In the genomic region with DNA sequence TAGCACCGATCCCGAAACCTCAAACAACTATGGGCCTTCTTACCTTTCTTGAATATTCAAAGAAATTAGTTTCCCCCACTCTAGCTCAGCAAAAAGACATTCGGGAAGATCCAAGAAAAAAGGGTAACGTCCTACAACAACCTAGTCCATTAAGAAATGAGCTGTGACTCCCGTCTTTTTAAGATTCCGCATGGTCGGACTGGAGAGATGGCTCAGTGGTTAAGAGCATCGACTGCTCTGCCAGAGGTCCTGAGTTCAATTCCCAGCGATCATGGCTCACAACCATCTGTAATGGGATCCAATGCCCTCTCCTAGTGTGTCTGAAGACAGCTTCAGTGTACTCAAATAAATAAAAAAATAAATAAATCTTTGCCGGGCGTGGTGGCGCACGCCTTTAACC, we compare ENCODE assay signal across 8 mouse cellular contexts. TPM values are rescaled to one million over a fixed set of nuclear protein-coding genes. Genes with fewer than 3 reads are reported as not detected.
A peak's percentile ranks its signal among the peaks of the same experiment; 100 is the strongest.
DNase-seq lines count a peak whose midpoint lies in the region; ATAC-seq lines count a peak whose summit lies in the region.

No protein-coding gene starts in this region.

- WGBS in neural tube, embryonic 11.5 days, result 46% methylated on average over 13 of the region's 13 CpGs
- 51% methylated on average over 13 of the region's 13 CpGs for WGBS in forebrain, embryonic 10.5 days
- 44% methylated on average over 13 of the region's 13 CpGs for WGBS in limb, embryonic 13.5 days
- WGBS in stomach, embryonic 14.5 days, result 41% methylated on average over 13 of the region's 13 CpGs

- H3K4me1 ChIP-seq in neural tube, embryonic 11.5 days (ENCODE audit: control insufficient read depth, insufficient read depth, low read length), result peaks cover 5% of the 10 kb centered on the region
- peaks cover 38% of the 10 kb centered on the region for H3K4me1 ChIP-seq in forebrain, embryonic 10.5 days
- peaks cover 34% of the 10 kb centered on the region for H3K4me1 ChIP-seq in limb, embryonic 13.5 days
- H3K4me1 ChIP-seq in stomach, embryonic 14.5 days (ENCODE audit: control insufficient read depth, insufficient read depth, low read length), result peaks cover 13% of the 10 kb centered on the region; the same call in 1 of the 2 replicates

- no peak for DNase-seq in neural tube, embryonic 11.5 days (ENCODE audit: low spot score)
- DNase-seq in neural tube, embryonic 10.5 days (ENCODE audit: extremely low spot score, low spot score), result no peak
- DNase-seq in forebrain, embryonic 10.5 days (ENCODE audit: extremely low spot score, low spot score), result no peak
- DNase-seq in left cerebral cortex, adult 11 months (ENCODE audit: low spot score), result no peak
- no peak for DNase-seq in adrenal gland, adult (ENCODE audit: inconsistent age in 2 of 2, low spot score in 1 of 2)
- DNase-seq in spleen, adult 18-20 months, result no peak

- H3K9ac ChIP-seq in neural tube, embryonic 11.5 days (ENCODE audit: low read length), result peak overlapping the region; percentile 62
- peak overlapping the region; percentile 77 for H3K9ac ChIP-seq in limb, embryonic 13.5 days
- H3K9ac ChIP-seq in stomach, embryonic 14.5 days (replicated peaks; ENCODE audit: low read depth, low read length), result peak overlapping the region; percentile 61

- H3K36me3 ChIP-seq in neural tube, embryonic 11.5 days (ENCODE audit: control insufficient read depth, insufficient read depth, low read length), result no peaks in the 10 kb centered on the region
- H3K36me3 ChIP-seq in forebrain, embryonic 10.5 days (replicated peaks), result peaks cover 27% of the 10 kb centered on the region
- H3K36me3 ChIP-seq in limb, embryonic 13.5 days, result peaks cover 19% of the 10 kb centered on the region
- peaks cover 17% of the 10 kb centered on the region; the same call in 1 of the 2 replicates for H3K36me3 ChIP-seq in stomach, embryonic 14.5 days (ENCODE audit: control insufficient read depth, insufficient read depth, low read length)

- no peaks in the 10 kb centered on the region for H3K27me3 ChIP-seq in neural tube, embryonic 11.5 days (ENCODE audit: control insufficient read depth, insufficient read depth, low read length)
- H3K27me3 ChIP-seq in forebrain, embryonic 10.5 days (ENCODE audit: poor library complexity, severe bottlenecking), result no peaks in the 10 kb centered on the region; the same call in none of the 2 replicates
- peaks cover 16% of the 10 kb centered on the region for H3K27me3 ChIP-seq in limb, embryonic 13.5 days
- no peaks in the 10 kb centered on the region for H3K27me3 ChIP-seq in stomach, embryonic 14.5 days (ENCODE audit: control insufficient read depth, insufficient read depth, low read length)

- no peaks in the 10 kb centered on the region for H3K9me3 ChIP-seq in neural tube, embryonic 11.5 days (ENCODE audit: control insufficient read depth, low read length)
- no peaks in the 10 kb centered on the region for H3K9me3 ChIP-seq in forebrain, embryonic 10.5 days
- no peaks in the 10 kb centered on the region for H3K9me3 ChIP-seq in limb, embryonic 13.5 days
- no peaks in the 10 kb centered on the region for H3K9me3 ChIP-seq in stomach, embryonic 14.5 days (ENCODE audit: control insufficient read depth, low read depth, low read length)

- H3K4me2 ChIP-seq in neural tube, embryonic 11.5 days (ENCODE audit: low read depth), result peak overlapping the region; percentile 57
- peak overlapping the region; percentile 93 for H3K4me2 ChIP-seq in limb, embryonic 13.5 days (replicated peaks)
- H3K4me2 ChIP-seq in stomach, embryonic 14.5 days (replicated peaks; ENCODE audit: low read depth, low read length), result peak overlapping the region; percentile 67

- ATAC-seq in neural tube, embryonic 11.5 days (ENCODE audit: insufficient read depth, low FRiP score, low TSS enrichment), result peak; percentile 0; the same call in 1 of the 2 replicates
- ATAC-seq in limb, embryonic 13.5 days (ENCODE audit: low FRiP score, low read depth), result no peak
- no peak; the same call in 1 of the 2 replicates for ATAC-seq in stomach, embryonic 14.5 days (ENCODE audit: insufficient number of reproducible peaks, insufficient read depth, low FRiP score, low read depth)

- peak overlapping the region; percentile 84 for H3K27ac ChIP-seq in neural tube, embryonic 11.5 days (ENCODE audit: low read depth, low read length)
- H3K27ac ChIP-seq in forebrain, embryonic 10.5 days, result peak overlapping the region; percentile 99
- H3K27ac ChIP-seq in limb, embryonic 13.5 days, result peak overlapping the region; percentile 98; the same call in 1 of the 2 replicates
- peak overlapping the region; percentile 75; the same call in 1 of the 2 replicates for H3K27ac ChIP-seq in stomach, embryonic 14.5 days (ENCODE audit: low read length)

- H3K4me3 ChIP-seq in neural tube, embryonic 11.5 days (ENCODE audit: low read depth, low read length), result peak overlapping the region; percentile 90
- peak overlapping the region; percentile 92 for H3K4me3 ChIP-seq in forebrain, embryonic 10.5 days
- peak overlapping the region; percentile 74 for H3K4me3 ChIP-seq in limb, embryonic 13.5 days
- peak overlapping the region; percentile 70 for H3K4me3 ChIP-seq in stomach, embryonic 14.5 days (ENCODE audit: low read depth, low read length)

RNA-seq across cellular contexts. Expression of a gene that starts 0.9 kb away (rescaled TPM):
- polyA plus RNA-seq in neural tube, embryonic 11.5 days (2014; fragmentation: Nextera tagmentation; extraction: Ambion mirVana), result 9.7 and 10.2 TPM in 2 replicates
- 8.2 and 12.1 TPM in 2 replicates for polyA plus RNA-seq in forebrain, embryonic 10.5 days (2016; fragmentation: Nextera tagmentation; extraction: Ambion mirVana)
- polyA plus RNA-seq in limb, embryonic 13.5 days (2015; fragmentation: Nextera tagmentation; extraction: Ambion mirVana), result 20.6 and 21.2 TPM in 2 replicates
- 15.1 and 15.7 TPM in 2 replicates for polyA plus RNA-seq in stomach, embryonic 14.5 days (2014; fragmentation: Nextera tagmentation; extraction: Ambion mirVana)

RNA-seq across cellular contexts. Expression of a gene that starts 11.6 kb away (rescaled TPM):
- polyA plus RNA-seq in neural tube, embryonic 11.5 days (2014; fragmentation: Nextera tagmentation; extraction: Ambion mirVana), result 1.7 and 2.6 TPM in 2 replicates
- polyA plus RNA-seq in forebrain, embryonic 10.5 days (2016; fragmentation: Nextera tagmentation; extraction: Ambion mirVana), result 1.4 and 1.7 TPM in 2 replicates
- polyA plus RNA-seq in limb, embryonic 13.5 days (2015; fragmentation: Nextera tagmentation; extraction: Ambion mirVana), result 15.7 and 19.0 TPM in 2 replicates
- polyA plus RNA-seq in stomach, embryonic 14.5 days (2014; fragmentation: Nextera tagmentation; extraction: Ambion mirVana), result 4.4 and 6.0 TPM in 2 replicates

RNA-seq across cellular contexts. Expression of a gene that starts 31.5 kb away (rescaled TPM):
- polyA plus RNA-seq in neural tube, embryonic 11.5 days (2014; fragmentation: Nextera tagmentation; extraction: Ambion mirVana), result 130 and 132 TPM in 2 replicates
- 117 and 121 TPM in 2 replicates for polyA plus RNA-seq in forebrain, embryonic 10.5 days (2016; fragmentation: Nextera tagmentation; extraction: Ambion mirVana)
- polyA plus RNA-seq in limb, embryonic 13.5 days (2015; fragmentation: Nextera tagmentation; extraction: Ambion mirVana), result 183 and 190 TPM in 2 replicates
- polyA plus RNA-seq in stomach, embryonic 14.5 days (2014; fragmentation: Nextera tagmentation; extraction: Ambion mirVana), result 118 and 119 TPM in 2 replicates

RNA-seq across cellular contexts. Expression of a gene that starts 41.4 kb away (rescaled TPM):
- polyA plus RNA-seq in neural tube, embryonic 11.5 days (2014; fragmentation: Nextera tagmentation; extraction: Ambion mirVana), result 10.9 and 11.7 TPM in 2 replicates
- polyA plus RNA-seq in forebrain, embryonic 10.5 days (2016; fragmentation: Nextera tagmentation; extraction: Ambion mirVana), result 12.8 and 12.9 TPM in 2 replicates
- polyA plus RNA-seq in limb, embryonic 13.5 days (2015; fragmentation: Nextera tagmentation; extraction: Ambion mirVana), result 16.5 and 19.2 TPM in 2 replicates
- 15.8 and 18.6 TPM in 2 replicates for polyA plus RNA-seq in stomach, embryonic 14.5 days (2014; fragmentation: Nextera tagmentation; extraction: Ambion mirVana)

RNA-seq across cellular contexts. Expression of a gene that starts 42.7 kb away (rescaled TPM):
- 110 and 118 TPM in 2 replicates for polyA plus RNA-seq in neural tube, embryonic 11.5 days (2014; fragmentation: Nextera tagmentation; extraction: Ambion mirVana)
- 136 and 143 TPM in 2 replicates for polyA plus RNA-seq in forebrain, embryonic 10.5 days (2016; fragmentation: Nextera tagmentation; extraction: Ambion mirVana)
- 128 and 133 TPM in 2 replicates for polyA plus RNA-seq in limb, embryonic 13.5 days (2015; fragmentation: Nextera tagmentation; extraction: Ambion mirVana)
- polyA plus RNA-seq in stomach, embryonic 14.5 days (2014; fragmentation: Nextera tagmentation; extraction: Ambion mirVana), result 139 and 141 TPM in 2 replicates
